ENCODE assay signal across 10 mouse cellular contexts in the genomic region with DNA sequence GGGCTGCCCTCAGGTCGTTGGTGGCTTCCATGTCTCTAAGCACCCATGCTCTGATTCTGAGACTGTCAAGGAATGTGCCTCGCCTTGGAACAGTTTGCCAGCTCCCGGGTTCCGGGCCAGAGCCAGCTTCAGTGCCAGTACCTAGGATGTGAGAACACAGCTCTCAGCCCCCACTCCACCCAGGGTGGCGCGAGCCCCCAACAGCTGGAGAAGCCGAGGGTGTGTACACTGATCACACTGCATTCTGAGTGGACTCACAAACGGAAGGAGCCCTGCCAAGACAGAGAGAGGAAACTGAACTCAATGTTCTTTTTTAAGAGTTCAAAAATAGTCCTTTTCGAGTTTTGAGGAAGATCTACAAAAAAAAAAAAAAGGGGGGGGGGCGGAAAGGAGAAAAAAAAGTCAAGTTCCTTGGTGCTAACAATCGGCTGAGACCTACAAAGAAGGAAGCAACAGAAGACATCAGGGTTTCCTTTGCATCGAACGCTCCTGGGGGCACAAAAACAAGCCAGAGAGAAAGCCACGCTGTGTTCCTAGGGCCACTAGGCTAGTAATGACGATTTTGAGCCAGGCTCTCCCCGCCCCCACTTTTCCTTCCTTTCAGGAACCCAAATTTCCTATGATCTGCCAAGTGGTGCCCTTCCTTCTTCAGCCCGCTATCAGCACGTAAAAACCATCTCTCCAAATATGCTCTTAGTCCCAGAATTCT. TPM values are rescaled to one million over a fixed set of nuclear protein-coding genes. Genes with fewer than 3 reads are reported as not detected.
DNase-seq lines count a peak whose midpoint lies in the region; ATAC-seq and TF ChIP-seq lines count a peak whose summit lies in the region.
"Had no signal": no experiment of that assay in that cellular context is flagged by ENCODE, and none has a peak within 500 bp of the region (broad histone marks: within the 10 kb centered on the region; RNA-seq: fewer than 3 reads in every experiment).

No protein-coding gene starts in this region.

- WGBS in heart, embryonic 14.5 days: 72% methylated on average over 17 of the region's 18 CpGs
- WGBS in olfactory bulb, adult 2 months: 38% methylated on average over 18 of the region's 18 CpGs
- WGBS in intestine, embryonic 16.5 days: 76% methylated on average over 17 of the region's 18 CpGs
- WGBS in forebrain, embryonic 15.5 days: 81% methylated on average over 17 of the region's 18 CpGs

- no peak for TF ChIP-seq POLR2A in olfactory bulb, adult 2 months (IDR thresholded peaks at IDR 0.05; ENCODE audit: insufficient read depth, low read depth, low read length)

- H3K9me3 ChIP-seq in heart, embryonic 14.5 days (ENCODE audit: control insufficient read depth, low read length): no peaks in the 10 kb centered on the region
- no peaks in the 10 kb centered on the region for H3K9me3 ChIP-seq in intestine, embryonic 16.5 days (ENCODE audit: control insufficient read depth, low read length)
- no peaks in the 10 kb centered on the region for H3K9me3 ChIP-seq in forebrain, embryonic 15.5 days
- H3K9me3 ChIP-seq: embryonic facial prominence, embryonic 12.5 days had no signal

- H3K4me2 ChIP-seq in heart, embryonic 14.5 days (ENCODE audit: low read length): no peak overlapping the region
- no peak overlapping the region for H3K4me2 ChIP-seq in intestine, embryonic 16.5 days (ENCODE audit: low read depth, low read length)
- H3K4me2 ChIP-seq in forebrain, embryonic 15.5 days (replicated peaks): no peak overlapping the region
- H3K4me2 ChIP-seq: embryonic facial prominence, embryonic 12.5 days had no signal

- H3K4me3 ChIP-seq in heart, embryonic 14.5 days (ENCODE audit: control insufficient read depth in 1 of 2, insufficient read depth in 1 of 2, low read depth in 1 of 2, low read length in 2 of 2): no peak overlapping the region
- no peak overlapping the region for H3K4me3 ChIP-seq in olfactory bulb, adult 2 months (ENCODE audit: insufficient read depth, low read depth, low read length)
- H3K4me3 ChIP-seq in intestine, embryonic 16.5 days (ENCODE audit: low read length): no peak overlapping the region
- no peak overlapping the region for H3K4me3 ChIP-seq in forebrain, embryonic 15.5 days
- H3K4me3 ChIP-seq: embryonic facial prominence, embryonic 12.5 days had no signal

- no peaks in the 10 kb centered on the region for H3K27me3 ChIP-seq in heart, embryonic 14.5 days (ENCODE audit: control insufficient read depth, insufficient read depth, low read length)
- no peaks in the 10 kb centered on the region for H3K27me3 ChIP-seq in intestine, embryonic 16.5 days (replicated peaks; ENCODE audit: control insufficient read depth, insufficient read depth, low read length)
- H3K27me3 ChIP-seq in forebrain, embryonic 15.5 days: no peaks in the 10 kb centered on the region
- H3K27me3 ChIP-seq: embryonic facial prominence, embryonic 12.5 days had no signal

- peak; percentile 70 for DNase-seq in left cerebral cortex, adult 11 months (ENCODE audit: low spot score)
- DNase-seq in left cerebral cortex, postnatal 4 days: no peak
- DNase-seq in frontal cortex, postnatal 10 days (ENCODE audit: low spot score in 2 of 2): peak; percentile 30 to 64
- DNase-seq: thymus, adult 18-20 months had no signal

- no peak for TF ChIP-seq CTCF in olfactory bulb, adult 2 months (IDR thresholded peaks at IDR 0.05; ENCODE audit: insufficient read depth, low read depth, low read length)

- H3K9ac ChIP-seq in heart, embryonic 14.5 days (ENCODE audit: low read length): peak overlapping the region; percentile 34; the same call in 1 of the 2 replicates
- no peak overlapping the region for H3K9ac ChIP-seq in intestine, embryonic 16.5 days (ENCODE audit: low read depth, low read length)
- no peak overlapping the region for H3K9ac ChIP-seq in forebrain, embryonic 15.5 days (replicated peaks)
- H3K9ac ChIP-seq: embryonic facial prominence, embryonic 12.5 days had no signal

- H3K4me1 ChIP-seq in heart, embryonic 14.5 days (ENCODE audit: control insufficient read depth in 2 of 2, insufficient read depth in 2 of 2, low read length in 2 of 2): peaks cover 29 to 30% of the 10 kb centered on the region in 2 experiments
- H3K4me1 ChIP-seq in olfactory bulb, adult 2 months (ENCODE audit: control insufficient read depth, insufficient read depth, low read length): peaks cover 47% of the 10 kb centered on the region
- H3K4me1 ChIP-seq in intestine, embryonic 16.5 days (ENCODE audit: control insufficient read depth, insufficient read depth, low read length): no peaks in the 10 kb centered on the region
- H3K4me1 ChIP-seq in forebrain, embryonic 15.5 days: no peaks in the 10 kb centered on the region
- H3K4me1 ChIP-seq: embryonic facial prominence, embryonic 12.5 days had no signal

- no peak for ATAC-seq in heart, embryonic 14.5 days (ENCODE audit: insufficient number of reproducible peaks, insufficient read depth, low FRiP score, low read depth)
- ATAC-seq in intestine, embryonic 16.5 days: no peak
- ATAC-seq in megakaryocyte-erythroid progenitor cell, adult 5-6 weeks (replicated peaks; ENCODE audit: low FRiP score, low TSS enrichment, poor library complexity, severe bottlenecking): no peak
- ATAC-seq in forebrain, embryonic 15.5 days (replicated peaks): no peak

- intact Hi-C loops in left cerebral cortex, postnatal 4 days (cut with DNase I): no loop called here

- H3K36me3 ChIP-seq in heart, embryonic 14.5 days (ENCODE audit: control insufficient read depth, insufficient read depth, low read length): peaks cover 80% of the 10 kb centered on the region
- H3K36me3 ChIP-seq in intestine, embryonic 16.5 days (ENCODE audit: control insufficient read depth, insufficient read depth, low read length): no peaks in the 10 kb centered on the region
- H3K36me3 ChIP-seq in forebrain, embryonic 15.5 days: no peaks in the 10 kb centered on the region
- H3K36me3 ChIP-seq: embryonic facial prominence, embryonic 12.5 days had no signal

- peak overlapping the region; percentile 31 to 76; a peak in 3 of 4 replicates for H3K27ac ChIP-seq in heart, embryonic 14.5 days (replicated peaks in 1 of 2; ENCODE audit: control insufficient read depth in 1 of 2, insufficient read depth in 1 of 2, low read depth in 2 of 2, low read length in 2 of 2)
- peak overlapping the region; percentile 89 for H3K27ac ChIP-seq in olfactory bulb, adult 2 months (ENCODE audit: insufficient read depth, low read depth, low read length)
- no peak overlapping the region for H3K27ac ChIP-seq in intestine, embryonic 16.5 days (ENCODE audit: low read length)
- no peak overlapping the region for H3K27ac ChIP-seq in forebrain, embryonic 15.5 days (replicated peaks)
- H3K27ac ChIP-seq: embryonic facial prominence, embryonic 12.5 days had no signal

RNA-seq across cellular contexts. Expression of a gene that starts 48.1 kb away (rescaled TPM):
- 1 to 10 TPM; 2.4 to 3.4 TPM for total RNA-seq in left cerebral cortex, postnatal 4 days (2021)
- 220 and 230 TPM in 2 replicates for polyA plus RNA-seq in heart, embryonic 14.5 days (2014; fragmentation: Nextera tagmentation; extraction: Ambion mirVana)
- polyA plus RNA-seq in olfactory bulb, adult 2 months (2012; ENCODE audit: insufficient read depth, insufficient read length, low replicate concordance, missing spikeins): not detected in 2 replicates
- polyA plus RNA-seq in intestine, embryonic 16.5 days (2015; fragmentation: Nextera tagmentation; extraction: Ambion mirVana): 3.2 and 4.0 TPM in 2 replicates
- 0.39 and 0.40 TPM in 2 replicates for total RNA-seq in megakaryocyte-erythroid progenitor cell, adult 5-6 weeks (2014; fragmentation: Nextera tagmentation)
- 1.3 TPM in 1 of 2 replicates, not detected in the other for total RNA-seq in megakaryocyte-erythroid progenitor cell, adult 5-6 weeks (2017)
- polyA plus RNA-seq in forebrain, embryonic 15.5 days (2015; fragmentation: Nextera tagmentation; extraction: Ambion mirVana): 0.52 and 0.66 TPM in 2 replicates

RNA-seq across cellular contexts. Expression of a gene that starts 51.5 kb away (rescaled TPM):
- 10 to 100 TPM; 58.6 to 66.2 TPM for total RNA-seq in left cerebral cortex, postnatal 4 days (2021)
- 41.9 and 44.0 TPM in 2 replicates for polyA plus RNA-seq in heart, embryonic 14.5 days (2014; fragmentation: Nextera tagmentation; extraction: Ambion mirVana)
- polyA plus RNA-seq in olfactory bulb, adult 2 months (2012; ENCODE audit: insufficient read depth, insufficient read length, low replicate concordance, missing spikeins): not detected in 2 replicates
- polyA plus RNA-seq in intestine, embryonic 16.5 days (2015; fragmentation: Nextera tagmentation; extraction: Ambion mirVana): 57.4 and 63.0 TPM in 2 replicates
- 88.8 and 101 TPM in 2 replicates for total RNA-seq in megakaryocyte-erythroid progenitor cell, adult 5-6 weeks (2014; fragmentation: Nextera tagmentation)
- 108 and 126 TPM in 2 replicates for total RNA-seq in megakaryocyte-erythroid progenitor cell, adult 5-6 weeks (2017)
- polyA plus RNA-seq in forebrain, embryonic 15.5 days (2015; fragmentation: Nextera tagmentation; extraction: Ambion mirVana): 99.1 and 101 TPM in 2 replicates

RNA-seq across cellular contexts. Expression of a gene that starts 51.6 kb away (rescaled TPM):
- total RNA-seq in left cerebral cortex, postnatal 4 days (2021): 10 to 100 TPM; 20.0 to 22.3 TPM
- 24.3 and 25.0 TPM in 2 replicates for polyA plus RNA-seq in heart, embryonic 14.5 days (2014; fragmentation: Nextera tagmentation; extraction: Ambion mirVana)
- polyA plus RNA-seq in olfactory bulb, adult 2 months (2012; ENCODE audit: insufficient read depth, insufficient read length, low replicate concordance, missing spikeins): not detected in 2 replicates
- polyA plus RNA-seq in intestine, embryonic 16.5 days (2015; fragmentation: Nextera tagmentation; extraction: Ambion mirVana): 21.5 and 25.3 TPM in 2 replicates
- total RNA-seq in megakaryocyte-erythroid progenitor cell, adult 5-6 weeks (2014; fragmentation: Nextera tagmentation): 27.6 and 33.4 TPM in 2 replicates
- 39.8 and 41.0 TPM in 2 replicates for total RNA-seq in megakaryocyte-erythroid progenitor cell, adult 5-6 weeks (2017)
- polyA plus RNA-seq in forebrain, embryonic 15.5 days (2015; fragmentation: Nextera tagmentation; extraction: Ambion mirVana): 36.8 and 41.3 TPM in 2 replicates

Comparison
In these comparisons a context has a peak if more than half of its experiments do, and no peak if none do; other contexts are left out.
1. H3K27ac ChIP-seq: peak in heart, embryonic 14.5 days (2 of 2) and olfactory bulb, adult 2 months (single experiment); none in intestine, embryonic 16.5 days (single experiment) and forebrain, embryonic 15.5 days (single experiment).